Mouse (Mus musculus): ENCODE measurements at regions not wholly inside any gene's neighbourhood (a gene's known extent, or its start where the extent isn't known, plus 50 kb on each side); places are given as distances from the start of the nearest gene placed in this dataset.

GRCm38 (mm10) chr6:101029436-101029835, 196.0 kb downstream of the Ppp4r2 start:
- no peak for DNase-seq (ENCODE audit: low spot score in 2 of 2)
- intact Hi-C loops (cut with DNase I): no loop called here

GRCm38 (mm10) chr6:101030451-101031125, 197.2 kb downstream of the Ppp4r2 start:
- intact Hi-C loops (cut with DNase I): no loop called here

GRCm38 (mm10) chr6:101046755-101047154, 213.3 kb downstream of the Ppp4r2 start:
- intact Hi-C loops (cut with DNase I): no loop called here
- no peak for DNase-seq (ENCODE audit: low spot score in 2 of 2)

More at GRCm38 (mm10) chr6:101030451-101031125, 197.2 kb downstream of the Ppp4r2 start:
- no peak for DNase-seq (ENCODE audit: low spot score in 2 of 2)

GRCm38 (mm10) chr6:101047195-101047594, 213.8 kb downstream of the Ppp4r2 start:
- DNase-seq (ENCODE audit: low spot score in 2 of 2): no peak
- intact Hi-C loops (cut with DNase I): no loop called here

GRCm38 (mm10) chr6:101048431-101048830, 215.0 kb downstream of the Ppp4r2 start:
- no peak for DNase-seq (ENCODE audit: low spot score in 2 of 2)
- intact Hi-C loops (cut with DNase I): no loop called here

- no peak for DNase-seq (ENCODE audit: low spot score in 2 of 2)
- intact Hi-C loops (cut with DNase I): no loop called here
These were observed 215.5 kb downstream of the Ppp4r2 start for GRCm38 (mm10) chr6:101048836-101049361.

- intact Hi-C loops (cut with DNase I): no loop called here
- DNase-seq (ENCODE audit: low spot score in 2 of 2): no peak
These were observed 221.5 kb downstream of the Ppp4r2 start for GRCm38 (mm10) chr6:101054880-101055279.

GRCm38 (mm10) chr6:101056318-101056717, 222.9 kb downstream of the Ppp4r2 start:
- DNase-seq (ENCODE audit: low spot score in 2 of 2): peak; percentile 24 to 56
- intact Hi-C loops (cut with DNase I): no loop called here

GRCm38 (mm10) chr6:101059058-101059457, 225.6 kb downstream of the Ppp4r2 start:
- intact Hi-C loops (cut with DNase I): no loop called here
- DNase-seq (ENCODE audit: low spot score in 2 of 2): no peak

- no peak for DNase-seq (ENCODE audit: low spot score in 2 of 2)
- intact Hi-C loops (cut with DNase I): no loop called here
These were observed 228.8 kb downstream of the Ppp4r2 start for GRCm38 (mm10) chr6:101062186-101062585.

- intact Hi-C loops (cut with DNase I): no loop called here
These were observed 242.5 kb downstream of the Ppp4r2 start for GRCm38 (mm10) chr6:101075753-101076516.

GRCm38 (mm10) chr6:101078294-101078693, 244.9 kb downstream of the Ppp4r2 start:
- no peak for DNase-seq (ENCODE audit: low spot score in 2 of 2)
- intact Hi-C loops (cut with DNase I): no loop called here

More at GRCm38 (mm10) chr6:101075753-101076516, 242.5 kb downstream of the Ppp4r2 start:
- DNase-seq (ENCODE audit: low spot score in 2 of 2): no peak

- DNase-seq (ENCODE audit: low spot score in 2 of 2): no peak
- intact Hi-C loops (cut with DNase I): no loop called here
These were observed 250.3 kb downstream of the Ppp4r2 start for GRCm38 (mm10) chr6:101083676-101084075.

- DNase-seq (ENCODE audit: low spot score in 2 of 2): no peak
- intact Hi-C loops (cut with DNase I): no loop called here
These were observed 258.8 kb downstream of the Ppp4r2 start for GRCm38 (mm10) chr6:101092179-101092578.

Measured in left cerebral cortex, postnatal 25 days (tissue).